Mouse (Mus musculus): Measurements from ENCODE around the gene Ccser1. TPM values are rescaled to one million over a fixed set of nuclear protein-coding genes. Genes with fewer than 3 reads are reported as not detected.
"Not testable (repeated sequence)": the region's sequence is repeated elsewhere in the genome, so short reads cannot be mapped to it uniquely, and the experiment has no call there.

Ccser1 gene
- polyA plus RNA-seq, 1 experiment from 2014 or later = 2.2 TPM

DNA sequence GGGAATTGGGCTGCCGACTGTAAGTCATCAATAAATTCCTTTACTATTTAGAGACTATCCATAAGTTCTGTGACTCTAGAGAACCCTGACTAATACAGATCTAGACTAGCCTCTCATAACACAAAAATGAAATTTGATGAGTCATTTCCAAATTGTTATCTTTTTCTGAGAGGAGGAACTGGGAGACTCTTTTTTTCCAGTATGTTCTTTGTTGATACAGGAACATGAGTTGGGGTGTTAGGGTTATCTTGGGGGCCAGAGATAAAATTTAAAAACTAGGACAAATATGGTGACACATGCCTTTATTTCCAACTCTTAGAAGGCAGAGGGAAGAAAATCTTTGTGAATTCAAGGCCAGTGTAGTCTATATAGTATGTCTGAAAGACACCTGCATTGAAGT lies 75.8 kb downstream of the Ccser1 start:
- not testable (repeated sequence) for H3K36me3 ChIP-seq; H3K4me1 ChIP-seq (replicated peaks); H3K9ac ChIP-seq; H3K27ac ChIP-seq (ENCODE audit: poor library complexity, severe bottlenecking); H3K27me3 ChIP-seq (replicated peaks); H3K9me3 ChIP-seq (replicated peaks); ATAC-seq (ENCODE audit: insufficient number of reproducible peaks, low FRiP score); H3K4me3 ChIP-seq; H3K4me2 ChIP-seq
- 78% methylated on average over 1 of the region's 1 CpGs for WGBS

- Histone ChIP-seq H3K27me3 (replicated peaks) (no peaks in the 10 kb centered on the region), H3K36me3 (no peaks in the 10 kb centered on the region), H3K27ac (ENCODE audit: poor library complexity, severe bottlenecking) (no peak overlapping the region), H3K9ac (no peak overlapping the region), H3K4me1 (replicated peaks) (0 out of 2 replicates have a peak, but pooled peaks cover 7% of the 10 kb centered on the region), H3K4me2 (no peak overlapping the region), H3K4me3 (no peak overlapping the region), H3K9me3 (replicated peaks) (no peaks in the 10 kb centered on the region)
- 63% methylated on average over 10 of the region's 10 CpGs for WGBS
- no peak for ATAC-seq (ENCODE audit: insufficient number of reproducible peaks, low FRiP score)
Observed at GRCm38 (mm10) chr6:61258847-61259634, 78.9 kb downstream of the Ccser1 start.

- ATAC-seq (ENCODE audit: insufficient number of reproducible peaks, low FRiP score) = no peak
- WGBS = 85% methylated on average over 3 of the region's 3 CpGs
Observed at GRCm38 (mm10) chr6:61261381-61261780, 81.3 kb downstream of the Ccser1 start.

DNA sequence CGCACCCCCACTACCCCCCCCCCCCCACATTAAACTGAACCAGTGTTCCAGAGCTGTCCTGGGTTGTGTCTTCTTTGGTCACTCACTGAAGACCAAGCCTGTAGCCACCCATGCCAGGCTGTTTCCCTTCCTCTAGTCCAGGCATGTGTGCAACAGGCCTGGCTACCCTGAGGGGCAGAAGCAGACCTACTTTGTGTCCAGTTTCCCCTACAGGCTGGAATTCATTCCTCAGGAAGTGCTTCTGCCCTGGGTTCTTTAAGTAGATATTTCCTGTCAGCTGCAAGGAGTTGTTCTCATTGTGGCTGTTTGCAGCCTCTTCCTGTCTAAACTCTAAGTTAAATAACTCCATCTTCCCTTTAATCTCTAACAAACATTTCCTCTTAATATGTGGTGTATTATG lies 82.3 kb downstream of the Ccser1 start:
- 0 out of 2 replicates have a peak, but pooled peaks have one; percentile 51 for ATAC-seq (ENCODE audit: insufficient number of reproducible peaks, low FRiP score)
- Histone ChIP-seq H3K27ac (ENCODE audit: poor library complexity, severe bottlenecking) (peak overlapping the region; percentile 47; the same call in 1 of the 2 replicates), H3K9ac (no peak overlapping the region), H3K4me1 (replicated peaks) (0 out of 2 replicates have a peak, but pooled peaks cover 7% of the 10 kb centered on the region), H3K9me3 (replicated peaks) (no peaks in the 10 kb centered on the region), H3K36me3 (no peaks in the 10 kb centered on the region), H3K27me3 (replicated peaks) (no peaks in the 10 kb centered on the region), H3K4me3 (no peak overlapping the region), H3K4me2 (no peak overlapping the region)
- 82% methylated on average over 1 of the region's 1 CpGs for WGBS

More at GRCm38 (mm10) chr6:61261381-61261780, 81.3 kb downstream of the Ccser1 start:
- H3K4me3 ChIP-seq = no peak overlapping the region
- H3K27ac ChIP-seq (ENCODE audit: poor library complexity, severe bottlenecking) = no peak overlapping the region
- no peak overlapping the region for H3K4me2 ChIP-seq
- H3K36me3 ChIP-seq = no peaks in the 10 kb centered on the region
- H3K4me1 ChIP-seq (replicated peaks) = 0 out of 2 replicates have a peak, but pooled peaks cover 7% of the 10 kb centered on the region
- no peak overlapping the region for H3K9ac ChIP-seq
- H3K9me3 ChIP-seq (replicated peaks) = no peaks in the 10 kb centered on the region
- H3K27me3 ChIP-seq (replicated peaks) = no peaks in the 10 kb centered on the region

DNA sequence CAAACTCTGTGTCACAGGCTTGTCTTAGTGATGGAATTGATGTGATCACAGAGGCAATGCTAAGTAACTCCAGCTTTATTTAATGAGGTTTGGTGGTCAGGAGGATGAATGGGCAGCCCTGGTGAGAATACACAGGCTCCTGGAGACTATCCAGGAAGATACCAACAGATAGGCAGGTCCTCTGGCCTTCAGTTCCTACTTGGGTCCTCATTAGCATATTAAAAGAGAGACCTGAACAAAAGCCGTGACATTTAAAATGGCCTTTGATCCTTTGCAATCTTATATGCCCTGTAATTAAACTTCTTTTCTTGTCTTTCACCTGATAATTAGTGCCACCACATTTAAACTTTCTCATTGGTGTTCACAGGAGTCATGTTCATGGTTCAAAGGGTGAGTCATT lies 83.2 kb downstream of the Ccser1 start:
- no peaks in the 10 kb centered on the region for H3K27me3 ChIP-seq (replicated peaks)
- 46% methylated on average over 1 of the region's 1 CpGs for WGBS
- ATAC-seq (ENCODE audit: insufficient number of reproducible peaks, low FRiP score) = no peak
- H3K9me3 ChIP-seq (replicated peaks) = no peaks in the 10 kb centered on the region
- no peak overlapping the region for H3K27ac ChIP-seq (ENCODE audit: poor library complexity, severe bottlenecking)
- H3K4me3 ChIP-seq = no peak overlapping the region
- no peaks in the 10 kb centered on the region for H3K36me3 ChIP-seq
- H3K9ac ChIP-seq = no peak overlapping the region
- H3K4me2 ChIP-seq = no peak overlapping the region
- H3K4me1 ChIP-seq (replicated peaks) = 0 out of 2 replicates have a peak, but pooled peaks cover 7% of the 10 kb centered on the region

DNA sequence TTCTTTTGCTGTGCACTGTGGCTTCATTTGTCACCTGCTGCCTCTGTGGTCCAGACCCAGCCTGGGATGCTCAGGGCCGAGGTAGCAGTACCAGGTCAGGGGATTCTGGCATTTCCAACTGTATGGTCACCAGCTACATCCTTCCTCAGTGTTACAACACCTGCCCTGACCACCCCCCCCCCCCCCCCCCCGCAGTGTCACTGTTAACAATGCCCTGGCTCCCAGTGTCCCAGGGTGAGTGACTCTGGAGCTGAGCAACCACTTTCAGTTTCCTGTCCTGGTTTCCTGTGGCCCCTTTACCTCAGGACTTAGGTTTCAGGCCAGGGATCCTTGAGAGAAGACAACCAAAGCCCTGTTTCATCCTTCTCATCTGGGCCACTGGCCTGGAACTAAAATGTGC lies 90.9 kb downstream of the Ccser1 start:
- Histone ChIP-seq H3K4me3 (no peak overlapping the region), H3K4me2 (no peak overlapping the region), H3K27ac (ENCODE audit: poor library complexity, severe bottlenecking) (no peak overlapping the region), H3K9ac (no peak overlapping the region), H3K4me1 (replicated peaks) (no peaks in the 10 kb centered on the region), H3K36me3 (no peaks in the 10 kb centered on the region), H3K27me3 (replicated peaks) (no peaks in the 10 kb centered on the region), H3K9me3 (replicated peaks) (no peaks in the 10 kb centered on the region)
- ATAC-seq (ENCODE audit: insufficient number of reproducible peaks, low FRiP score) = peak; percentile 18; the same call in 1 of the 2 replicates
- 30% methylated on average over 2 of the region's 2 CpGs for WGBS

GRCm38 (mm10) chr6:61273430-61273829 lies 93.3 kb downstream of the Ccser1 start:
- no peak overlapping the region for H3K4me3 ChIP-seq
- H3K36me3 ChIP-seq = no peaks in the 10 kb centered on the region
- no peaks in the 10 kb centered on the region for H3K9me3 ChIP-seq (replicated peaks)
- no peaks in the 10 kb centered on the region for H3K27me3 ChIP-seq (replicated peaks)
- H3K4me2 ChIP-seq = no peak overlapping the region
- ATAC-seq (ENCODE audit: insufficient number of reproducible peaks, low FRiP score) = no peak; the same call in 1 of the 2 replicates
- H3K9ac ChIP-seq = no peak overlapping the region
- WGBS = 63% methylated on average over 3 of the region's 3 CpGs
- H3K4me1 ChIP-seq (replicated peaks) = no peaks in the 10 kb centered on the region
- H3K27ac ChIP-seq (ENCODE audit: poor library complexity, severe bottlenecking) = no peak overlapping the region

DNA sequence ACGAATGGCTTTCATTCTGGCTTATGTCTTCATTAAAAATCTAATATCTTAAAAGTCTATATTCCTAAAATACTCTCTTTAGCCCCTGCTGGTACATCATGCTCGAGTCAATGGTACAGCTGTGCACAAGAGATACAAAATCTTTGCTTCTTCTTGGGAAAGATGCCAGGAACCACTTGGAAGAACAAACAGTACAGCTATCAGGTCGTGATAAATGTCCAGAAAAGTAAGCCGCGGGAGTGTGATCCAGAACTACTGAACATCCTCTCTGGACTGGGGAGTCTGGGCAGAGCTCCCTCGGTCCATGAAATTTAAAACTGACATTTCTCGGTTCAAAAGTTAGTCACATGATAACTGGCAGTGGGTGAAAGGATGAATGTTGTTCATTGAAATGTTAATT lies 99.4 kb downstream of the Ccser1 start:
- Histone ChIP-seq H3K4me3 (no peak overlapping the region), H3K27ac (ENCODE audit: poor library complexity, severe bottlenecking) (no peak overlapping the region), H3K9ac (no peak overlapping the region), H3K4me1 (replicated peaks) (no peaks in the 10 kb centered on the region), H3K36me3 (no peaks in the 10 kb centered on the region), H3K27me3 (replicated peaks) (no peaks in the 10 kb centered on the region), H3K4me2 (no peak overlapping the region), H3K9me3 (replicated peaks) (no peaks in the 10 kb centered on the region)
- no peak for ATAC-seq (ENCODE audit: insufficient number of reproducible peaks, low FRiP score)
- 47% methylated on average over 7 of the region's 7 CpGs for WGBS

- H3K36me3 ChIP-seq = no peaks in the 10 kb centered on the region
- no peak overlapping the region for H3K4me3 ChIP-seq
- 60% methylated on average over 3 of the region's 3 CpGs for WGBS
- H3K4me2 ChIP-seq = no peak overlapping the region
- no peaks in the 10 kb centered on the region; the same call in 1 of the 2 replicates for H3K4me1 ChIP-seq (replicated peaks)
- H3K27ac ChIP-seq (ENCODE audit: poor library complexity, severe bottlenecking) = no peak overlapping the region
- H3K9me3 ChIP-seq (replicated peaks) = no peaks in the 10 kb centered on the region
- no peak overlapping the region for H3K9ac ChIP-seq
- no peaks in the 10 kb centered on the region for H3K27me3 ChIP-seq (replicated peaks)
- no peak for ATAC-seq (ENCODE audit: insufficient number of reproducible peaks, low FRiP score)
Observed at GRCm38 (mm10) chr6:61292927-61293326, 112.8 kb downstream of the Ccser1 start.

DNA sequence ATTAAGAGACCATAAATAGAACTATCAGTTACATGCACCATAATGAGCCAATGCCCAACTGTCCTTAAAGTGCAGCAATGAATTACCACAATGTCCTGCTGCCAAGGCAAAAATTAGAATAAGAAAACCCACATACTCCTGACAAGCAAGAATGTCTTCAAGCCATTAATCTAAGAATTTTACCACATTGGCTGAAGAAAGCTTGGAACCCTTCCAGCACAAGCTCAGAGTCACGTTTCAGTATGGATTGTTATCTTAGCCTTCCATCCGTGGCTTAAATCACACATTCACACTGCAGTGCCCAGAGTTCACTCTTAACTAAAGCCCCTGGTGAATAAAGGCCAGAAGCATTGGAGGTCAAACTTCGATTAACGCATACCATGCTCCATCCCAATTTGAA lies 115.4 kb downstream of the Ccser1 start:
- Histone ChIP-seq H3K9ac (no peak overlapping the region), H3K9me3 (replicated peaks) (no peaks in the 10 kb centered on the region), H3K4me2 (no peak overlapping the region), H3K36me3 (no peaks in the 10 kb centered on the region), H3K27me3 (replicated peaks) (no peaks in the 10 kb centered on the region), H3K27ac (ENCODE audit: poor library complexity, severe bottlenecking) (no peak overlapping the region), H3K4me3 (no peak overlapping the region), H3K4me1 (replicated peaks) (no peaks in the 10 kb centered on the region; the same call in 1 of the 2 replicates)
- ATAC-seq (ENCODE audit: insufficient number of reproducible peaks, low FRiP score) = no peak
- WGBS = 50% methylated on average over 4 of the region's 4 CpGs

- H3K27me3 ChIP-seq (replicated peaks) = no peaks in the 10 kb centered on the region
- no peaks in the 10 kb centered on the region for H3K9me3 ChIP-seq (replicated peaks)
- no peaks in the 10 kb centered on the region for H3K36me3 ChIP-seq
- no peak overlapping the region for H3K27ac ChIP-seq (ENCODE audit: poor library complexity, severe bottlenecking)
- H3K4me3 ChIP-seq = no peak overlapping the region
- ATAC-seq (ENCODE audit: insufficient number of reproducible peaks, low FRiP score) = no peak
- H3K4me2 ChIP-seq = no peak overlapping the region
- no peaks in the 10 kb centered on the region; the same call in 1 of the 2 replicates for H3K4me1 ChIP-seq (replicated peaks)
- WGBS = 78% methylated on average over 6 of the region's 6 CpGs
- no peak overlapping the region for H3K9ac ChIP-seq
Observed at GRCm38 (mm10) chr6:61296188-61297037, 116.3 kb downstream of the Ccser1 start.

Measured in heart, embryonic 12.5 days (tissue).